Comparison of ENCODE assay signal across 12 mouse cellular contexts in the genomic region with DNA sequence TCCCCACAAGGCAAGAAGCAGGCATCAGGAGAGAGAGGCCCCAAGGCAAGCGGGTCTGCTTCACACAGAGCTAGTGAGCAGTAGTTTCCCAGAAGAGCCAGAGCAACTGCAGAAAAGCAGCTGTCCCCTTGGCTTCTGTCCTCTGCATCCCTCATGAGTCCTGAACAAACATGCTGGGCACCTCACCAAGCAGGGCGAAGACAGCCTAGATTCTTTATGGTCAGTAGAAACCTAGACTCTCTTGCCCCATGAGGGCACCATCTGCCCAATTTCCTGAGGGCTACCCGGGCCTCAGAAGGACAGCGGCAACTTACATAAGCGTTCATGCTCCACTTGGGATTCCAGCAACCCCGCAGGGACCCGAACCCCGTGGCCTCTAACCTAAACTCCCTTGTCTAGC. TPM values are rescaled to one million over a fixed set of nuclear protein-coding genes. Genes with fewer than 3 reads are reported as not detected.
DNase-seq lines count a peak whose midpoint lies in the region; ATAC-seq and TF ChIP-seq lines count a peak whose summit lies in the region.
"Had no signal": no experiment of that assay in that cellular context is flagged by ENCODE, and none has a peak within 500 bp of the region (broad histone marks: within the 10 kb centered on the region; RNA-seq: fewer than 3 reads in every experiment).

No protein-coding gene starts in this region.

- no peak overlapping the region for H3K9ac ChIP-seq in forebrain, embryonic 11.5 days (ENCODE audit: low read length)
- H3K9ac ChIP-seq in midbrain, postnatal 0 days (replicated peaks; ENCODE audit: low read length, poor library complexity, severe bottlenecking): no peak overlapping the region
- no peak overlapping the region for H3K9ac ChIP-seq in midbrain, embryonic 14.5 days (replicated peaks; ENCODE audit: low read length)
- H3K9ac ChIP-seq: embryonic facial prominence, embryonic 13.5 days; midbrain, embryonic 15.5 days had no signal

- WGBS in forebrain, embryonic 10.5 days: 78% methylated on average over 8 of the region's 8 CpGs
- WGBS in forebrain, embryonic 11.5 days: 84% methylated on average over 8 of the region's 8 CpGs
- WGBS in midbrain, postnatal 0 days: 74% methylated on average over 8 of the region's 8 CpGs
- 84% methylated on average over 8 of the region's 8 CpGs for WGBS in midbrain, embryonic 14.5 days
- WGBS in heart, embryonic 10.5 days: 76% methylated on average over 8 of the region's 8 CpGs

- H3K9me3 ChIP-seq in forebrain, embryonic 10.5 days: peaks cover 7% of the 10 kb centered on the region; the same call in 1 of the 2 replicates
- H3K9me3 ChIP-seq in forebrain, embryonic 11.5 days (ENCODE audit: control insufficient read depth, low read length): no peaks in the 10 kb centered on the region
- no peaks in the 10 kb centered on the region for H3K9me3 ChIP-seq in midbrain, postnatal 0 days (ENCODE audit: low read length)
- H3K9me3 ChIP-seq in midbrain, embryonic 14.5 days (ENCODE audit: control insufficient read depth, low read length): no peaks in the 10 kb centered on the region
- no peaks in the 10 kb centered on the region for H3K9me3 ChIP-seq in heart, embryonic 10.5 days
- H3K9me3 ChIP-seq: embryonic facial prominence, embryonic 13.5 days; midbrain, embryonic 15.5 days had no signal

- no peak overlapping the region for H3K4me3 ChIP-seq in forebrain, embryonic 10.5 days
- no peak overlapping the region for H3K4me3 ChIP-seq in forebrain, embryonic 11.5 days (ENCODE audit: low read depth, low read length)
- H3K4me3 ChIP-seq in midbrain, postnatal 0 days (ENCODE audit: low read depth, low read length): no peak overlapping the region
- no peak overlapping the region for H3K4me3 ChIP-seq in midbrain, embryonic 14.5 days (replicated peaks; ENCODE audit: low read depth, low read length)
- H3K4me3 ChIP-seq in heart, embryonic 10.5 days: no peak overlapping the region
- H3K4me3 ChIP-seq: embryonic facial prominence, embryonic 13.5 days; midbrain, embryonic 15.5 days had no signal

- H3K36me3 ChIP-seq in forebrain, embryonic 10.5 days (replicated peaks): peaks cover 14% of the 10 kb centered on the region
- H3K36me3 ChIP-seq in forebrain, embryonic 11.5 days (ENCODE audit: control insufficient read depth, insufficient read depth, low read length): no peaks in the 10 kb centered on the region
- no peaks in the 10 kb centered on the region for H3K36me3 ChIP-seq in midbrain, postnatal 0 days (ENCODE audit: insufficient read depth, low read length)
- H3K36me3 ChIP-seq in midbrain, embryonic 14.5 days (ENCODE audit: control insufficient read depth, insufficient read depth, low read length): no peaks in the 10 kb centered on the region
- peaks cover 22% of the 10 kb centered on the region for H3K36me3 ChIP-seq in heart, embryonic 10.5 days
- H3K36me3 ChIP-seq: midbrain, embryonic 15.5 days had no signal

- H3K27ac ChIP-seq in forebrain, embryonic 10.5 days: peak overlapping the region; percentile 36; the same call in 1 of the 2 replicates
- no peak overlapping the region for H3K27ac ChIP-seq in forebrain, embryonic 11.5 days (ENCODE audit: low read depth, low read length)
- H3K27ac ChIP-seq in midbrain, postnatal 0 days (ENCODE audit: low read depth, low read length): no peak overlapping the region
- no peak overlapping the region for H3K27ac ChIP-seq in midbrain, embryonic 14.5 days (replicated peaks; ENCODE audit: low read depth, low read length)
- peak overlapping the region; percentile 23; the same call in 1 of the 2 replicates for H3K27ac ChIP-seq in heart, embryonic 10.5 days
- H3K27ac ChIP-seq: embryonic facial prominence, embryonic 13.5 days; midbrain, embryonic 15.5 days had no signal

- H3K27me3 ChIP-seq in forebrain, embryonic 10.5 days (ENCODE audit: poor library complexity, severe bottlenecking): no peaks in the 10 kb centered on the region
- H3K27me3 ChIP-seq in forebrain, embryonic 11.5 days (ENCODE audit: control insufficient read depth, insufficient read depth, low read length): no peaks in the 10 kb centered on the region
- no peaks in the 10 kb centered on the region for H3K27me3 ChIP-seq in midbrain, postnatal 0 days (ENCODE audit: insufficient read depth, low read length)
- no peaks in the 10 kb centered on the region for H3K27me3 ChIP-seq in midbrain, embryonic 14.5 days (ENCODE audit: control insufficient read depth, insufficient read depth, low read length)
- H3K27me3 ChIP-seq in heart, embryonic 10.5 days (ENCODE audit: insufficient read depth, poor library complexity, severe bottlenecking): no peaks in the 10 kb centered on the region
- H3K27me3 ChIP-seq: embryonic facial prominence, embryonic 13.5 days; midbrain, embryonic 15.5 days had no signal

- DNase-seq in forebrain, embryonic 10.5 days (ENCODE audit: extremely low spot score, low spot score): no peak
- DNase-seq in forebrain, embryonic 11.5 days (ENCODE audit: low spot score): no peak
- peak; percentile 27 for DNase-seq in midbrain, postnatal 0 days (ENCODE audit: low spot score)
- DNase-seq in midbrain, embryonic 14.5 days: no peak
- DNase-seq in heart, embryonic 10.5 days (ENCODE audit: low spot score): no peak
- DNase-seq in urinary bladder, postnatal 4 days (ENCODE audit: low spot score in 2 of 2): no peak
- DNase-seq in frontal cortex, postnatal 14 days (ENCODE audit: low spot score in 2 of 2): no peak
- no peak for DNase-seq in urinary bladder, adult 18-20 months (ENCODE audit: low spot score in 2 of 2)
- DNase-seq: B cell, adult 2 months; kidney, adult 2 months had no signal

- H3K4me1 ChIP-seq in forebrain, embryonic 10.5 days: peaks cover 27% of the 10 kb centered on the region
- no peaks in the 10 kb centered on the region for H3K4me1 ChIP-seq in forebrain, embryonic 11.5 days (replicated peaks; ENCODE audit: control insufficient read depth, insufficient read depth, low read length)
- no peaks in the 10 kb centered on the region for H3K4me1 ChIP-seq in midbrain, postnatal 0 days (ENCODE audit: insufficient read depth, low read length)
- H3K4me1 ChIP-seq in midbrain, embryonic 14.5 days (ENCODE audit: control insufficient read depth, insufficient read depth, low read length): no peaks in the 10 kb centered on the region
- H3K4me1 ChIP-seq in heart, embryonic 10.5 days: peaks cover 38% of the 10 kb centered on the region
- H3K4me1 ChIP-seq: midbrain, embryonic 15.5 days had no signal

- ATAC-seq in forebrain, embryonic 11.5 days (replicated peaks; ENCODE audit: low FRiP score): no peak
- ATAC-seq in midbrain, postnatal 0 days (ENCODE audit: low FRiP score): no peak
- no peak for ATAC-seq in midbrain, embryonic 14.5 days (ENCODE audit: low FRiP score, low TSS enrichment)
- ATAC-seq: midbrain, embryonic 15.5 days had no signal

- no peak for TF ChIP-seq CTCF in midbrain, postnatal 0 days (IDR thresholded peaks at IDR 0.05)

- H3K4me2 ChIP-seq in forebrain, embryonic 11.5 days (ENCODE audit: low read depth, low read length, severe bottlenecking): no peak overlapping the region
- H3K4me2 ChIP-seq in midbrain, postnatal 0 days (ENCODE audit: low read depth, low read length, poor library complexity, severe bottlenecking): no peak overlapping the region
- no peak overlapping the region for H3K4me2 ChIP-seq in midbrain, embryonic 14.5 days (ENCODE audit: low read length)
- H3K4me2 ChIP-seq: embryonic facial prominence, embryonic 13.5 days; midbrain, embryonic 15.5 days had no signal

RNA-seq across cellular contexts. Expression of a gene that starts 20.3 kb away (rescaled TPM):
- polyA plus RNA-seq in forebrain, embryonic 10.5 days (2016; fragmentation: Nextera tagmentation; extraction: Ambion mirVana): 36.0 and 36.2 TPM in 2 replicates
- 21.3 and 22.9 TPM in 2 replicates for polyA plus RNA-seq in forebrain, embryonic 11.5 days (2014; fragmentation: Nextera tagmentation; extraction: Ambion mirVana)
- 25.2 and 27.1 TPM in 2 replicates for total RNA-seq in midbrain, postnatal 0 days (2014; rRNA removed)
- 16.0 and 16.8 TPM in 2 replicates for polyA plus RNA-seq in midbrain, postnatal 0 days (2015; fragmentation: Nextera tagmentation; extraction: Ambion mirVana)
- 16.5 and 18.7 TPM in 2 replicates for polyA plus RNA-seq in midbrain, embryonic 14.5 days (2014; fragmentation: Nextera tagmentation; extraction: Ambion mirVana)
- 34.2 and 40.8 TPM in 2 replicates for polyA plus RNA-seq in heart, embryonic 10.5 days (2016; fragmentation: Nextera tagmentation; extraction: Ambion mirVana)

RNA-seq across cellular contexts. Expression of a gene that starts 54.8 kb away (rescaled TPM):
- polyA plus RNA-seq in forebrain, embryonic 10.5 days (2016; fragmentation: Nextera tagmentation; extraction: Ambion mirVana): 0.42 and 0.50 TPM in 2 replicates
- polyA plus RNA-seq in forebrain, embryonic 11.5 days (2014; fragmentation: Nextera tagmentation; extraction: Ambion mirVana): not detected in 2 replicates
- total RNA-seq in midbrain, postnatal 0 days (2014; rRNA removed): 0.38 and 0.47 TPM in 2 replicates
- 0.26 and 0.37 TPM in 2 replicates for polyA plus RNA-seq in midbrain, postnatal 0 days (2015; fragmentation: Nextera tagmentation; extraction: Ambion mirVana)
- polyA plus RNA-seq in midbrain, embryonic 14.5 days (2014; fragmentation: Nextera tagmentation; extraction: Ambion mirVana): not detected in 2 replicates
- 0.28 TPM in 1 of 2 replicates, not detected in the other for polyA plus RNA-seq in heart, embryonic 10.5 days (2016; fragmentation: Nextera tagmentation; extraction: Ambion mirVana)

Comparison
In these comparisons a context has a peak if more than half of its experiments do, and no peak if none do; other contexts are left out.
1. H3K27ac ChIP-seq: peak in forebrain, embryonic 10.5 days (single experiment) and heart, embryonic 10.5 days (single experiment); none in forebrain, embryonic 11.5 days (single experiment), midbrain, postnatal 0 days (single experiment) and midbrain, embryonic 14.5 days (single experiment).